Mouse (Mus musculus) c-Kit-positive CD71-positive TER-119-positive erythroid progenitor cells, embryonic 14.5 days (primary cell): ENCODE results near the gene Tff2.

ENCODE experiments used
- DNase-seq: peaks from one replicate; pipeline ENCODE4 v3.0.0-alpha.2; 2013; ENCODE audit warnings: low spot score

Tff2 gene

GRCm38 (mm10) chr17:31144040-31145037 is at the start of gene Tff2:
Gene Tff2 (minus strand): TSS chr17:31144282.
- DNase-seq = no peak

GRCm38 (mm10) chr17:31193360-31193759 is 49.3 kb upstream of the Tff2 start:
- no peak for DNase-seq

GRCm38 (mm10) chr17:31192663-31193062 is 48.6 kb upstream of the Tff2 start:
- DNase-seq = no peak

GRCm38 (mm10) chr17:31191825-31192224 is 47.7 kb upstream of the Tff2 start:
- no peak for DNase-seq

GRCm38 (mm10) chr17:31187370-31187769 is 43.3 kb upstream of the Tff2 start:
- peak; percentile 47 for DNase-seq

GRCm38 (mm10) chr17:31184269-31184990 is 40.3 kb upstream of the Tff2 start:
- no peak for DNase-seq

- DNase-seq = no peak
These were observed 39.3 kb upstream of the Tff2 start for GRCm38 (mm10) chr17:31183180-31183974.

- no peak for DNase-seq
These were observed 37.4 kb upstream of the Tff2 start for GRCm38 (mm10) chr17:31181490-31181889.

GRCm38 (mm10) chr17:31176321-31176720 is 32.2 kb upstream of the Tff2 start:
- DNase-seq = no peak

GRCm38 (mm10) chr17:31169796-31170195 is 25.7 kb upstream of the Tff2 start:
- no peak for DNase-seq

- no peak for DNase-seq
These were observed 21.0 kb upstream of the Tff2 start, which contains the start of gene Tff1 for GRCm38 (mm10) chr17:31165127-31165526. Gene Tff1 (minus strand): TSS chr17:31165277.

GRCm38 (mm10) chr17:31163821-31164220 is 19.7 kb upstream of the Tff2 start:
- DNase-seq = no peak

- DNase-seq = no peak
These were observed 18.5 kb upstream of the Tff2 start for GRCm38 (mm10) chr17:31162607-31163006.

- DNase-seq = no peak
These were observed 16.2 kb upstream of the Tff2 start for GRCm38 (mm10) chr17:31160291-31160690.

GRCm38 (mm10) chr17:31157921-31158320 is 13.8 kb upstream of the Tff2 start:
- no peak for DNase-seq

- no peak for DNase-seq
These were observed 9.7 kb upstream of the Tff2 start for GRCm38 (mm10) chr17:31153785-31154184.

GRCm38 (mm10) chr17:31152966-31153499 is 9.0 kb upstream of the Tff2 start:
- DNase-seq = no peak

- no peak for DNase-seq
These were observed 8.4 kb upstream of the Tff2 start for GRCm38 (mm10) chr17:31152512-31152911.

GRCm38 (mm10) chr17:31145998-31146397 is 1.9 kb upstream of the Tff2 start:
- no peak for DNase-seq

GRCm38 (mm10) chr17:31142116-31142515 is 2.0 kb downstream of the Tff2 start:
- no peak for DNase-seq

GRCm38 (mm10) chr17:31138398-31138797 is 5.7 kb downstream of the Tff2 start:
- peak; percentile 65 for DNase-seq

- DNase-seq = no peak
These were observed 7.3 kb downstream of the Tff2 start for GRCm38 (mm10) chr17:31136821-31137220.
